Mouse (Mus musculus): ENCODE data around the gene Skint11. TPM values are rescaled to one million over a fixed set of nuclear protein-coding genes. Genes with fewer than 3 reads are reported as not detected.
"Not testable (repeated sequence)": the region's sequence is repeated elsewhere in the genome, so short reads cannot be mapped to it uniquely, and the experiment has no call there.

Skint11 gene
- not detected in 2 replicates for polyA plus RNA-seq (2012; rRNA removed)

- Histone ChIP-seq H3K4me3 (ENCODE audit: extremely low read depth, insufficient read depth, insufficient read length) (no peak within 1 kb of the TSS), H3K27ac (ENCODE audit: insufficient read depth, low read length) (no peak within 1 kb of the TSS), H3K36me3 (ENCODE audit: control insufficient read depth, insufficient read depth, low read length) (no peaks in the 10 kb centered on the region), H3K27me3 (ENCODE audit: control insufficient read depth, insufficient read depth, low read length) (no peaks in the 10 kb centered on the region), H3K4me1 (ENCODE audit: control insufficient read depth, insufficient read depth, insufficient read length) (no peaks in the 10 kb centered on the region)
- no peak for DNase-seq (ENCODE audit: low read depth in 1 of 2, low spot score in 2 of 2)
- TF ChIP-seq POLR2A (IDR thresholded peaks at IDR 0.05; ENCODE audit: low read depth, low read length) (no peak), CTCF (IDR thresholded peaks at IDR 0.05; ENCODE audit: extremely low read depth, insufficient read depth, insufficient read length, insufficient replicate concordance) (no peak)
- WGBS = 90% methylated on average over 1 of the region's 1 CpGs
Measured at GRCm38 (mm10) chr4:114163084-114163483, at the start of gene Skint11. Gene Skint11 (plus strand): TSS chr4:114163384.

DNA sequence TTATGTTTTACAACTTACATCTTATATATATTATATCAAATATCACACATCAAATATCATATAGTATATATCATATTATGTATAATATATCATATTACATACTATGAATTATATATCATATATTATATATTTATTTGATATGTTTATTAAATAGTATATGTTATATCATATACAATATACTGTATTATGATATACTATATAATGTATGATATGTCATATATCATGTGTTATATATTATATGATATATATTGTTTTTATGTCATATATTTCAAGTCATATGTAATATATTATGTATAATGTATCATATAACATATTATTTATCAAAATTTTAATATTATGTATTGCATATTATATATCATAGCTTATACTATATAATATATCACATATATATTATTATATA is 2.0 kb upstream of the Skint11 start:
- no peak for DNase-seq (ENCODE audit: low read depth in 1 of 2, low spot score in 2 of 2)
- H3K27me3 ChIP-seq (ENCODE audit: control insufficient read depth, insufficient read depth, low read length) = no peaks in the 10 kb centered on the region
- no peaks in the 10 kb centered on the region for H3K36me3 ChIP-seq (ENCODE audit: control insufficient read depth, insufficient read depth, low read length)
- H3K4me3 ChIP-seq (ENCODE audit: extremely low read depth, insufficient read depth, insufficient read length) = no peak overlapping the region
- TF ChIP-seq POLR2A (IDR thresholded peaks at IDR 0.05; ENCODE audit: low read depth, low read length) = no peak
- no peak for TF ChIP-seq CTCF (IDR thresholded peaks at IDR 0.05; ENCODE audit: extremely low read depth, insufficient read depth, insufficient read length, insufficient replicate concordance)
- H3K4me1 ChIP-seq (ENCODE audit: control insufficient read depth, insufficient read depth, insufficient read length) = no peaks in the 10 kb centered on the region
- no peak overlapping the region for H3K27ac ChIP-seq (ENCODE audit: insufficient read depth, low read length)

DNA sequence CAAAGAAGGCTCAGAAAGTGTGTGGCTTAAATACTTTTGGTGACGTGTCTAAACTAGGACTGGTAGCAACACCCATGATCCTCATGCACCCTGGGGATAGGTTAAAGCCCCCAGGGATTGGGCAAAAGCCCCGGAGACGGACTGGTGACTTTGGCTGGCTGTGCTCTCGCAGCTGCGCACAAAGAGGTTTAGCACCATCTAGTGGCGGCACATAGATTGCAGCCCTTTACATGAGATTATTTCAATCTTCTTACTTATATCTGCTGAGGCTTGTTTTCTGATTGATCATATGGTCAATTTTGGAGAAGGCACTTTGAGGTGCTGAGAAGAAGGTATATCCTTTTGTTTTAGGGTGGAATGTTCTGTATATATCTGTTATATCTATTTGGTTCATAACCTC is 9.7 kb downstream of the Skint11 start:
- not testable (repeated sequence) for DNase-seq (ENCODE audit: low read depth in 1 of 2, low spot score in 2 of 2); H3K27me3 ChIP-seq (ENCODE audit: control insufficient read depth, insufficient read depth, low read length); H3K4me1 ChIP-seq (ENCODE audit: control insufficient read depth, insufficient read depth, insufficient read length); H3K4me3 ChIP-seq (ENCODE audit: extremely low read depth, insufficient read depth, insufficient read length); H3K27ac ChIP-seq (ENCODE audit: insufficient read depth, low read length); H3K36me3 ChIP-seq (ENCODE audit: control insufficient read depth, insufficient read depth, low read length)
- 14% methylated on average over 6 of the region's 6 CpGs for WGBS

DNA sequence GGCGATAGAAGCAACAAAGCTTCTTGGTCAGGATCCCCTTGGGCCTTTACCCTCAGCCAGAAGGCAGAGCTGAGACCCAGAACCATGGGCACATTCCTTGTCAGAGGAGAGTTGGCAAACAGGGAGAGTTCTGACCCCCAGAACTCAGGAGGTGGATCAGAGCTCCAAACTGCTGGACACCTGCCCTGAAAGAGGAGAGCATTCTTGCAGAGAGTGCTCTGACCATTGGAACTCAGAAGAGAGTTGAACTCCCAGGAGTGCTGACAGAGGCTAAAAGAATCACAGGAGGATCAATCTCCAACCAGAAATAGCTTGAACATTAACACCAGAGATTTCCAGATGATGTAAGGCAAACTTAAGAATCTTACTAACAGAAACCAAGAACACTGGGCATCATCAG is 93.7 kb downstream of the Skint11 start:
- H3K36me3 ChIP-seq (ENCODE audit: control insufficient read depth, insufficient read depth, low read length); H3K27me3 ChIP-seq (ENCODE audit: control insufficient read depth, insufficient read depth, low read length); H3K4me1 ChIP-seq (ENCODE audit: control insufficient read depth, insufficient read depth, insufficient read length); H3K27ac ChIP-seq (ENCODE audit: insufficient read depth, low read length); H3K4me3 ChIP-seq (ENCODE audit: extremely low read depth, insufficient read depth, insufficient read length); DNase-seq (ENCODE audit: low read depth in 1 of 2, low spot score in 2 of 2): not testable (repeated sequence)
- WGBS = 60% methylated on average over 1 of the region's 1 CpGs

Other genes with a start within 250 kb of the Skint11 start
- not detected in 2 replicates for gene Skint5, start 163.9 kb upstream of the Skint11 start, polyA plus RNA-seq (2012; rRNA removed)
- 0.42 and 0.47 TPM in 2 replicates for gene Trabd2b, start 243.3 kb downstream of the Skint11 start, polyA plus RNA-seq (2012; rRNA removed)

Measured in spleen, adult 2 months (tissue).